Mouse (Mus musculus): ENCODE data around the gene Acox3.
A peak's percentile ranks its signal among the peaks of the same experiment; 100 is the strongest.
"Not testable (repeated sequence)": the region's sequence is repeated elsewhere in the genome, so short reads cannot be mapped to it uniquely, and the experiment has no call there.

Acox3 gene

DNA sequence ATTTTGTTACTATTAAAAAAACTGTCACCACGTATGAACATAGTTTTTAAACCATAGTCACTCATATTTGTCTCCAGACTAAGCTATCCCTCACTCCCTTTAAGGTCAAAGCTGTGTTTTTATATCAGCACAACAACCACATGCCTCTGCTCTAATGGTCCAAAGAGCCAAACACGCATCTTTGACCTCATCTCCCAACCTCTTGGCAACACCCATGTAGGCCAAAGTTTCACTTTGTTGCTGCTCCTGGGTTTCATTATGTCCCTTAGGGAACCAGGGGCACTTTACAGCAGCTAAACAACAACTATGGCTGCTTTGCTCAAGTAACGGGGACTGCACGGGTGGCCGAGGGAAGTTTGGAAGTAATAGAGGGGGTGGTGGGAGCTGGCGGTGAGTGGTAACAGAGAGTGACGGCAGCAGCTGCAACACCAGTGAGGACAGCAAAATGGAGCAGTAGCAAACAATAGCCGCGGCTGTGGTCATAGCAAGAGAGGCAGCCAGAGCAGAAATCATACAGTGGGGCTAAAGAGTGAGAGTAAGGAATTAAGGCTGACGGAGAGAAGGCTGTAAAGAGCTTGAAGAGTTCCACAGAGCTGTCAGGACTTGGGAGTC lies 6.3 kb upstream of the Acox3 start:
- DNase-seq (ENCODE audit: low read depth, low spot score): no peak

- no peak for DNase-seq (ENCODE audit: low read depth, low spot score)
Observed at GRCm38 (mm10) chr5:35578411-35578810, 4.4 kb upstream of the Acox3 start.

DNA sequence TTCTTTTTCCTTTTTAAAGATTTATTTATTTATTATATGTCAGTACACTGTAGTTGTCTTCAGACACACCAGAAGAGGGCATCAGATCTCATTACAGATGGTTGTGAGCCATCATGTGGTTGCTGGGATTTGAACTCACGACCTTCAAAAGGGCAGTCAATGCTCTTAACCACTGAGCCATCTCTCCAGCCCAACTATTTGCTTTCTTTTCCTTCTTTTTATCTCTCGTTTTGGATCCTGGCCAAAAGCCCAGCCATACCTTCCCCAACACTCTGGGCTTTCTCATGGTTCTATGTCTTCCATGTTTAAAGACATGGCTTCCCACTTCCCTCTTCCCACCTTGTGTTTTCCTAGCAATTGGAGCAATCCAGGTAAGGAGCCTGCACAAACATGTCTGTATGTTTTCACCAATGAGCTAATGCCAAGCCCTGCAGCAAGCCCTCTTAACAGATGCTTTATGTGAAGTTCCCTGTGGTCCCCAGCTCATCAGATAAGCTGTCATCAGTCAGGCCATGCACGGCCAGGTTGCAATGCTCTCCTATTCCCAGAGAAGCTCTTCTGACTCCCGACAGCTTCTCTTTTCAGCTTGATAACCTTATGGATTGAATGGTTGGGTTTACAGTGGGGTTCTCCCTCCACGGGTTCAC lies 3.5 kb upstream of the Acox3 start:
- DNase-seq (ENCODE audit: low read depth, low spot score): no peak

DNA sequence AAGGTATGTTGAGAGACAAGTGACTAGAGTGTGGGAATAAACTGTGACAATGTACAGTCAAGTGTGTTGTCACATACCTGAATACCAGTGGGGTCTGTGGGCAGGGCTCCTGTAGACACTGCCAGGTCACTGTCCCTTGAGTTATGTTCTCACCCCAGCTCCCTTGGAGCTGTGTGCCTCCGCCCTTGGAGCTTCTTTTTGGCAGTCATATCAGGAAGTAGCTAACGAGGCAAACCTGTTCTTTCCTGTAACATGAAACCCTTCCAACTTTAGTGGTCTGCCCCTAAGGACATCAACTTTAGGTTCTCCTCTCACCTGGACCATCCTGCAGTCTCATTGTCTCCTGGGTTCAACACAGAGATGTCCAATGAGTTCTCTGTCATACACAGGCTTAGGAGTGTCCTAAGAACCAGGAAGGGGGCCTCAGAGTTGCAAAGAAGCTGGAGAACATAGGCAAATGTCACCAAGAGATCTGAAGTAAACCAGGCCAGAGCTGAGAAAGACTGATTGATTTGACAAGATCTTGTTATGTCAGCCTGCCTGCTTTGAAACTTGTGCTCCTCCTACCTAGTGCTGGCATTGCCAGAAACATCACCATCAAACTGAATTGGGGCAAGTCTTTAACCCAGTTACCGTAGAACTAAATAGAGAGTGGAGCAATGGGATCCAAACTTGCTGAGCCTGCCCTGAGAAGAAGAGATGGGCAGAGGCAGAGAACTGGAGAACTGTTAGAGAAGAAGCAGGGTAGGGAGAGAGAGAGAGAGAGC lies 2.5 kb upstream of the Acox3 start:
- no peak for DNase-seq (ENCODE audit: low read depth, low spot score)

DNA sequence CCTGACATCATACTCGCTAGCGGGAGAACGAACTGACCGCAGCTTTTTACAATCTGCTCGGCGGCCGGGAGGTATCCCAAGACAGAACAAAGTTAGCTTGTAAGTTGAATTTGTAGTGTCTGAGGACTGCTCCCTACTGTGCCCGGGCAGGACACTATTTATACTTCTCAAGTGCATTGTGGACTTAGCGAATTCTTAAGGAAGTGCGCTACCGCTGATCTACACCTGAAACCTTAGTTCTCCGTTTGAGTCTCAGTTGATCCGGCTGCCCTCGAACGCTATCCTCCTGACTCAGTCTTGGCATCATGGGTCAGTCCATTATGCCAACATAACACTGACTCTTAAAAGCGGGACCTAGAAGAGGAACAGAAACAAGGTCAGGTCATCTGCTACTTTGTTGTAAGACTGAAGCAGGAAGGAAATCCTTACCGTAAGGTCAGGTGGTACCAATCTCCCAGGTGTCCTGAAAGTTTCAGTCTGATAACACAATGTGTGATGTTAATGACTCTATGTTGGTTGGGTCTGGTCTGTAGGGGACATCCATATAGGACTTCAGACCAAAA lies 462 bp downstream of the Acox3 start:
- no peak for DNase-seq (ENCODE audit: low read depth, low spot score)

GRCm38 (mm10) chr5:35584259-35584658 lies 1.4 kb downstream of the Acox3 start:
- not testable (repeated sequence) for DNase-seq (ENCODE audit: low read depth, low spot score)

GRCm38 (mm10) chr5:35591497-35591896 lies 8.7 kb downstream of the Acox3 start:
- no peak for DNase-seq (ENCODE audit: low read depth, low spot score)

DNA sequence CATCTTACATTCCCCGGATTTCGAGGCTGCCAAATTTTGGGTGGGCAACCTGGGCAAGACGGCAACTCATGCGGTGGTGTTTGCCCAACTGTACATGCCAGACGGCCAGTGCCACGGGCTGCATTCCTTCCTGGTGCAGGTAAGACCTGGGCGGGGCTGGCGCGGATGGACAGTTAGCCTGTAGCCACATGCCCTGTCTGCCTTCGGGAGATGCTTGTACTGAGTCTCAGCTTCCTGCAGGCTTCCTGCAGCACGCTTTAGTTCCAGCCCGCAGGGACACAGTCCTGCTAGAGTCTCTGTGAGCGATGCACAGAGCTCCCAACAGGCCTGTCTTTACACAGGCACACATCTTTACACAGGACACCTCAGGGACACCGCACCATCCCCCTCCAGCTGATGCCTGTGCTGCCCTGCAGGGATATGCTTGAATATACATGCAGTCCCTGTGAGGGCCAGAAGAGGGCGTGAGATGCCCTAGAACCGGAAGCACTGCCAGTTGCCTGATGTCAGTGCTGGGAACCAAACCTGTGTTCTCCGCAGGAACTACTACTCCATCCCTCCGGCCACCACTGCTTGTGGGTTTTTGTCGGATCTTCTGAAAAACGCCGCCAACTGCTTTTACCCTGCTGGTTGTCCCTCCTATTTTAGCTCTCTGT lies 9.4 kb downstream of the Acox3 start:
- peak; percentile 86 for DNase-seq (ENCODE audit: low read depth, low spot score)

GRCm38 (mm10) chr5:35592824-35593223 lies 10.0 kb downstream of the Acox3 start:
- DNase-seq (ENCODE audit: low read depth, low spot score): peak; percentile 28

DNA sequence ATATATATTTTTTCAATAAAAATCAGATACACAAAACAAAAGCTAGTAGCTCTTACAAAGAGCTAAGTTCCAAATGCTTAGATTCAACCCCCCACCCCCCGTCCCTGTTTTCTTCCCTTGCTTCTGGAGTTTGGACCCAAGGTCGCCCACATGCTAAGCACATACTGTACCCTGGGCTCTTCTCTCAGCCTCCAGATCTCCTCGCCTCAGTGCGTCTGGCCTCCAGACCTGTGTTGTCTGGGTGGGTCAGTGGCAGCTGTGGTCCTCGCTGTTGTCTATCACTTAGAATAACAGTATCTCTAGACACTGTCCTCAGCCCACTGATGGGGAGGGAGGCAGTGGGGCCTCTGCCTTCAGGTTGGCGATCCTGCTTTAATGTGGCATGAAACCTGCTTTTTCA lies 10.4 kb downstream of the Acox3 start:
- no peak for DNase-seq (ENCODE audit: low read depth, low spot score)

DNA sequence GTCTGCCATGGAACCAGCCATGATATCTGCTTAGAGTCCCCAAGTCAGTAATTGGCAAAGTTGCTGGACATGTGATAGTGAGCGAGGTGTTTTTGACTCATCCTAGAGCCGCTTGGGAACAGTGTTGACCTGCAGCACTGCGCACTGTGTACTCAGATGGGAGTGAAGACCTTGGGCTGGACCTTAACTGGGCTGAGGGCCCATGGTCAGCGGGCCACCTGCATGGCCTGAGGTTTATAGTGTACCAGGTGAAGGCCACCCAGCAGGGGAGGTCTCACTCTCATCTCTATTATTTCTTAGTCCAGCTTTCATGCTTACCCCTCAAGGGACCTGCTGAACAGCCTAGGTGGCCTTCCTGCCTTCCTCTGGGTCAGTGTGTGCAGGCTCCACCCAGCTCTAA lies 11.9 kb downstream of the Acox3 start:
- DNase-seq (ENCODE audit: low read depth, low spot score): no peak

DNA sequence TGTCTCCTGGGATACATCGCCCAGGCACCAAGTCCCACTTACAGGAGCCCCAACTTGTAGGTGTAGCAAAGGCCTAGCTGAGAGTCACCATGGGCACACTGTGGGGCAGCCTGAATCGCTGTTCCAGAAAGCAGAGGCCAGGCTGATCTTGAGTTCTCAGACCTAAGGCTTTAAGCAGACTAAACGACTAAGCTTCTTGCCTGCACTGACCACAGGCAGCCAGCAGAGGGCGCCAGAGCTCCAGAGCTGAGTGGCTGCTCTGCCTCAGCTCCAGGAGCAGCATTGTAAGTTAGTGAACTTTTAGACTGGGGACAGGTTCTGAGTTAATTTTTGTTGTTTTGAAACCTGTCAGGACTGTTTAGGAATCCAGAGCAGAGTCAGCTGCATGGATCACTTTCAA lies 12.9 kb downstream of the Acox3 start:
- DNase-seq (ENCODE audit: low read depth, low spot score): peak; percentile 87

- no peak for DNase-seq (ENCODE audit: low read depth, low spot score)
Observed at GRCm38 (mm10) chr5:35596169-35597160, 13.6 kb downstream of the Acox3 start.

- no peak for DNase-seq (ENCODE audit: low read depth, low spot score)
Observed at GRCm38 (mm10) chr5:35600233-35600632, 17.4 kb downstream of the Acox3 start.

- no peak for DNase-seq (ENCODE audit: low read depth, low spot score)
Observed at GRCm38 (mm10) chr5:35601526-35601925, 18.7 kb downstream of the Acox3 start.

DNA sequence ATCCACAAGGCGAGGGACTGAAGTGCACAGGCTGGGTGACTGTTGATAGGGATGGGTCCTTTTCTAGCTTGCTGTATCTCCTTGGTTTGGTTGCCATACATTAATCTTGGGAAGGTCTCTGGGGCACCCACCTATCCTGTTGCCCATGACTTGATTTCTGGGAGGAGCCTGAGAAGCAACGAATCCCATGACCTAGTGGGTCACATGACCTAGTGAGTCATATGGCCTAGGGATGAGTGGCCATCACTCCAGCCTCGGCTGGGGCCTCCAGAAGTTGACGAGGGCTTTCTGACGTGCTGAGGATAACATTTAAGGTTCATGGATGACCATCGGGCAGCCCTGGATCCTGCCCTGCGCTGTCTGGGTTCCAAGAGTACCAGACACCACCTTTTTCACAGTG lies 22.5 kb downstream of the Acox3 start:
- no peak for DNase-seq (ENCODE audit: low read depth, low spot score)

- no peak for DNase-seq (ENCODE audit: low read depth, low spot score)
Observed at GRCm38 (mm10) chr5:35606800-35607199, 24.0 kb downstream of the Acox3 start.

- DNase-seq (ENCODE audit: low read depth, low spot score): no peak
Observed at GRCm38 (mm10) chr5:35607784-35608183, 24.9 kb downstream of the Acox3 start.

DNA sequence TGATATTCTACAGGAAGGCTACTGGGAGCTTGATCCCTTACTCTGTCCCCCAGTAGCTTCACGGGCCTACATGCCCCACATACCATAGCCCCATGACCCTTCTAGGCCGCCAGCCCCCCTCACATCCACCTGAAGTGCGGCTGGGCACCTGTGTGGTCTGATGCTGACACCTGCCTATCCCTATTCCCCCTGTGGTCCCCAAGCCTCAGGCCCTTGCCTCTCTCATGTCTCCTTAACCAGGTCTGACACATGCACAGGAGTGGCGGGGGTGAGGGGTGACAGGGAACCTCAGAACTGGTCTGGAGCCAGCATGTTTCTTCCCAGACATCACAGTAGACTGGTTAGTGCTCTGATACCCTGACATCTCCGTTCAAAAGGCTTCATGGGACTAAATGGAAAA lies 25.7 kb downstream of the Acox3 start:
- DNase-seq (ENCODE audit: low read depth, low spot score): no peak

- DNase-seq (ENCODE audit: low read depth, low spot score): peak; percentile 92
Observed at GRCm38 (mm10) chr5:35609381-35609780, 26.5 kb downstream of the Acox3 start.

DNA sequence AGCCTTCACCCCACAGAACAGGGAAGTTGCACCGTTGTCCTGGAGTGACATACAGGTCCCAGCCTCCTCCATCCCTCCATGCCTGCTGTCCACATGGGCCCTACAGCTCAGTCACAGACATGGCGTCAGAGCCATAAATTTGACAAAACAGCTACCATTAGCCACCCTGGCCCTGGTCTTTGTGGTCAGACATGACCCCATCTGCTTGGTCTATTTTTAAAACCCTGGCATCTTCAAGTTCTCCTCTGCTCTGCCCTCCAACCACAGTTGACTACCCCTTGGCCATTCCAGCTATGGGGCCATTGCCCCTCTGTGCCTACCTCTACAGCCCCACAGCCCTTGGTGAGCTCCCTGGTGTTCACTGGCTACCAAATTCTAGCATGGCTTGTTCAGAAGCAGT lies 27.1 kb downstream of the Acox3 start:
- DNase-seq (ENCODE audit: low read depth, low spot score): no peak

Measured in ZHBTc4 (cell line).